Mouse (Mus musculus): Measurements from ENCODE around the gene Gss. TPM values are rescaled to one million over a fixed set of nuclear protein-coding genes. Genes with fewer than 3 reads are reported as not detected.

Gss gene
- polyA plus RNA-seq, 1 experiment from 2014 or later = 14.7 TPM

DNA sequence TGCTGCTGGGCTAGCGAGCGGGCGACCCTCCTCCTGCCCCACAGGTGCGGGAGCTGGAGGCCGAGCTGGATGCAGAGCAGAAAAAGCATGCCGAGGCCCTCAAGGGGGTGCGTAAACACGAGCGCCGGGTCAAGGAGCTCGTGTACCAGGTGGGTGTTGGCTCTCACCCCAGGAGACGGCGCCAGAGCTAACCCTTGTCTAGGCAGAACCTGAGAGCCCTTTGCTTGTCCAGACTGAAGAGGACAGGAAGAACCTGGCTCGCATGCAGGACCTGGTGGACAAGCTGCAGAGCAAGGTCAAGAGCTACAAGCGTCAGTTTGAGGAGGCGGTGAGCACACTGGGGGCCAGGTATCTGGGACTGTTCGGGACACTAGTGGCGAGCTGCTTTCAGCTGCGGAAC is 40.5 kb upstream of the Gss start:
- WGBS = 64% methylated on average over 18 of the region's 19 CpGs
- no peak overlapping the region for H3K9ac ChIP-seq (ENCODE audit: low read depth, low read length)
- no peak overlapping the region for H3K27ac ChIP-seq (ENCODE audit: low read depth, low read length)
- H3K4me3 ChIP-seq (ENCODE audit: low read depth, low read length) = no peak overlapping the region
- ATAC-seq (ENCODE audit: low FRiP score) = no peak
- peaks cover 46% of the 10 kb centered on the region for H3K27me3 ChIP-seq (ENCODE audit: control insufficient read depth, insufficient read depth, low read length)
- no peak for DNase-seq (ENCODE audit: low spot score)
- H3K36me3 ChIP-seq (ENCODE audit: control insufficient read depth, insufficient read depth, low read length) = peaks cover 6% of the 10 kb centered on the region; the same call in 1 of the 2 replicates
- no peaks in the 10 kb centered on the region for H3K9me3 ChIP-seq (ENCODE audit: control insufficient read depth, low read length)
- H3K4me1 ChIP-seq (replicated peaks; ENCODE audit: control insufficient read depth, insufficient read depth, low read length) = peaks cover 5% of the 10 kb centered on the region
- H3K4me2 ChIP-seq (replicated peaks; ENCODE audit: low read depth, low read length) = no peak overlapping the region

DNA sequence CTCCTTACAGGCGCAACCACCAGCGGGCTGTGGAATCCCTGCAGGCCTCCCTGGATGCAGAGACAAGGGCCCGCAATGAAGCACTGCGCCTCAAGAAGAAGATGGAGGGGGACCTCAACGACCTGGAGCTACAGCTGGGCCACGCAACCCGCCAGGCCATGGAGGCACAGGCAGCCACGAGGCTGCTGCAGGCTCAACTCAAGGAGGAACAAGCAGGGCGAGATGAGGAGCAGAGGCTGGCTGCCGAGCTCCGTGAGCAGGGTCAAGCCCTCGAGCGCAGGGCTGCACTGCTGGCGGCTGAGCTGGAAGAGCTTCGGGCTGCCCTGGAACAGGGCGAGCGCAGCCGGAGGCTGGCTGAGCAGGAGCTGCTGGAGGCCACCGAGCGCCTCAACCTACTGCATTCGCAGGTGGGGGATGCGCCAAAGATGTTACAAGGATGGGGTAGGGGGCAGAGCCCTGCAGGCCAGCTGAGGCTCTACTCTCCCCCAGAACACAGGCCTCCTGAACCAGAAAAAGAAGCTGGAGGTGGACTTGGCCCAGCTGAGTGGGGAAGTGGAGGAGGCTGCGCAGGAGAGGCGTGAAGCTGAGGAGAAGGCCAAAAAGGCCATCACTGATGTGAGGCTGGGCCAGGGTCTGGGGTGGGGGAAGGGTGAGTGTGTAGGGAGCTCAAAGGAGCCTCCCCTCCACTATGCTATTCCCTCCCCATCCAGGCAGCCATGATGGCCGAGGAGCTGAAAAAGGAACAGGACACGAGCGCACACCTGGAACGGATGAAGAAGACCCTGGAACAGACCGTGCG is 39.7 kb upstream of the Gss start:
- DNase-seq (ENCODE audit: low spot score) (peak; percentile 8), ATAC-seq (ENCODE audit: low FRiP score) (no peak)
- Histone ChIP-seq H3K36me3 (ENCODE audit: control insufficient read depth, insufficient read depth, low read length) (peaks cover 3% of the 10 kb centered on the region; the same call in 1 of the 2 replicates), H3K4me2 (replicated peaks; ENCODE audit: low read depth, low read length) (no peak overlapping the region), H3K27ac (ENCODE audit: low read depth, low read length) (no peak overlapping the region), H3K9ac (ENCODE audit: low read depth, low read length) (no peak overlapping the region), H3K27me3 (ENCODE audit: control insufficient read depth, insufficient read depth, low read length) (peaks cover 54% of the 10 kb centered on the region), H3K4me1 (replicated peaks; ENCODE audit: control insufficient read depth, insufficient read depth, low read length) (peaks cover 5% of the 10 kb centered on the region), H3K9me3 (ENCODE audit: control insufficient read depth, low read length) (no peaks in the 10 kb centered on the region), H3K4me3 (ENCODE audit: low read depth, low read length) (no peak overlapping the region)
- 69% methylated on average over 30 of the region's 30 CpGs for WGBS

- peaks cover 57% of the 10 kb centered on the region for H3K27me3 ChIP-seq (ENCODE audit: control insufficient read depth, insufficient read depth, low read length)
- peak; percentile 49 for DNase-seq (ENCODE audit: low spot score)
- ATAC-seq (ENCODE audit: low FRiP score) = no peak
- H3K4me3 ChIP-seq (ENCODE audit: low read depth, low read length) = no peak overlapping the region
- no peaks in the 10 kb centered on the region for H3K9me3 ChIP-seq (ENCODE audit: control insufficient read depth, low read length)
- H3K9ac ChIP-seq (ENCODE audit: low read depth, low read length) = no peak overlapping the region; the same call in 1 of the 2 replicates
- H3K36me3 ChIP-seq (ENCODE audit: control insufficient read depth, insufficient read depth, low read length) = peaks cover 3% of the 10 kb centered on the region; the same call in 1 of the 2 replicates
- 14% methylated on average over 43 of the region's 43 CpGs for WGBS
- peaks cover 11% of the 10 kb centered on the region for H3K4me1 ChIP-seq (replicated peaks; ENCODE audit: control insufficient read depth, insufficient read depth, low read length)
- no peak overlapping the region for H3K27ac ChIP-seq (ENCODE audit: low read depth, low read length)
- H3K4me2 ChIP-seq (replicated peaks; ENCODE audit: low read depth, low read length) = no peak overlapping the region
These were observed 38.2 kb upstream of the Gss start for GRCm38 (mm10) chr2:155630590-155631416.

DNA sequence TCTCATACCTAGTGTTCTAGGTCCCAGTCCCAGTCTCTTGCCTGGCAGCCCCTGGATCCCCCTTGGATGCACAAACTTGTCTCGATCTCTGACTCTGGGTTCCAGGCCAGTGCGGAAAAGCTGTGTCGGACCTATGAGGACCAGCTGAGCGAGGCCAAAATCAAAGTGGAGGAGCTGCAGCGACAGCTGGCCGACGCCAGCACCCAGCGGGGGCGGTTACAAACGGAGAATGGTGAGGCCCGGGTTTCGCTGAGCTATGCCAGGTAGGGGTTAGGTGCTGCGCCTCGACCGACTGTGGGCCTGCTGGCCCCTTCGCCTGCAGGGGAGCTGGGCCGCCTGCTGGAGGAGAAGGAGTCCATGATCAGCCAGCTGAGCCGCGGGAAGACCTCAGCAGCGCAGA is 37.5 kb upstream of the Gss start:
- DNase-seq (ENCODE audit: low spot score) = peak; percentile 46
- Histone ChIP-seq H3K36me3 (ENCODE audit: control insufficient read depth, insufficient read depth, low read length) (peaks cover 3% of the 10 kb centered on the region; the same call in 1 of the 2 replicates), H3K4me1 (replicated peaks; ENCODE audit: control insufficient read depth, insufficient read depth, low read length) (peaks cover 11% of the 10 kb centered on the region), H3K27me3 (ENCODE audit: control insufficient read depth, insufficient read depth, low read length) (peaks cover 57% of the 10 kb centered on the region), H3K9me3 (ENCODE audit: control insufficient read depth, low read length) (no peaks in the 10 kb centered on the region), H3K9ac (ENCODE audit: low read depth, low read length) (no peak overlapping the region), H3K4me3 (ENCODE audit: low read depth, low read length) (no peak overlapping the region), H3K4me2 (replicated peaks; ENCODE audit: low read depth, low read length) (no peak overlapping the region), H3K27ac (ENCODE audit: low read depth, low read length) (no peak overlapping the region)
- WGBS = 15% methylated on average over 20 of the region's 20 CpGs
- ATAC-seq (ENCODE audit: low FRiP score) = no peak

- ATAC-seq (ENCODE audit: low FRiP score) = no peak
- no peaks in the 10 kb centered on the region for H3K36me3 ChIP-seq (ENCODE audit: control insufficient read depth, insufficient read depth, low read length)
- 1% methylated on average over 35 of the region's 35 CpGs for WGBS
- peak; percentile 64 for DNase-seq (ENCODE audit: low spot score)
- no peak overlapping the region for H3K27ac ChIP-seq (ENCODE audit: low read depth, low read length)
- peak overlapping the region; percentile 21 for H3K4me3 ChIP-seq (ENCODE audit: low read depth, low read length)
- H3K4me2 ChIP-seq (replicated peaks; ENCODE audit: low read depth, low read length) = peak overlapping the region; percentile 47
- H3K4me1 ChIP-seq (replicated peaks; ENCODE audit: control insufficient read depth, insufficient read depth, low read length) = peaks cover 11% of the 10 kb centered on the region
- peaks cover 57% of the 10 kb centered on the region for H3K27me3 ChIP-seq (ENCODE audit: control insufficient read depth, insufficient read depth, low read length)
- no peaks in the 10 kb centered on the region for H3K9me3 ChIP-seq (ENCODE audit: control insufficient read depth, low read length)
- peak overlapping the region; percentile 29; the same call in 1 of the 2 replicates for H3K9ac ChIP-seq (ENCODE audit: low read depth, low read length)
These were observed 36.6 kb upstream of the Gss start for GRCm38 (mm10) chr2:155629231-155629661.

GRCm38 (mm10) chr2:155628519-155628918 is 35.9 kb upstream of the Gss start:
- Histone ChIP-seq H3K4me2 (replicated peaks; ENCODE audit: low read depth, low read length) (no peak overlapping the region), H3K9ac (ENCODE audit: low read depth, low read length) (no peak overlapping the region), H3K36me3 (ENCODE audit: control insufficient read depth, insufficient read depth, low read length) (no peaks in the 10 kb centered on the region), H3K27ac (ENCODE audit: low read depth, low read length) (no peak overlapping the region), H3K27me3 (ENCODE audit: control insufficient read depth, insufficient read depth, low read length) (peaks cover 57% of the 10 kb centered on the region), H3K4me3 (ENCODE audit: low read depth, low read length) (no peak overlapping the region), H3K4me1 (replicated peaks; ENCODE audit: control insufficient read depth, insufficient read depth, low read length) (peaks cover 11% of the 10 kb centered on the region), H3K9me3 (ENCODE audit: control insufficient read depth, low read length) (no peaks in the 10 kb centered on the region)
- DNase-seq (ENCODE audit: low spot score) (no peak), ATAC-seq (ENCODE audit: low FRiP score) (no peak)
- 69% methylated on average over 13 of the region's 13 CpGs for WGBS

- WGBS = 81% methylated on average over 9 of the region's 9 CpGs
- no peak for ATAC-seq (ENCODE audit: low FRiP score)
These were observed 35.5 kb upstream of the Gss start for GRCm38 (mm10) chr2:155628112-155628511.

GRCm38 (mm10) chr2:155627030-155627738 is 34.6 kb upstream of the Gss start:
- Histone ChIP-seq H3K9ac (ENCODE audit: low read depth, low read length) (no peak overlapping the region), H3K27ac (ENCODE audit: low read depth, low read length) (no peak overlapping the region), H3K36me3 (ENCODE audit: control insufficient read depth, insufficient read depth, low read length) (no peaks in the 10 kb centered on the region), H3K4me2 (replicated peaks; ENCODE audit: low read depth, low read length) (no peak overlapping the region), H3K4me1 (replicated peaks; ENCODE audit: control insufficient read depth, insufficient read depth, low read length) (peaks cover 11% of the 10 kb centered on the region), H3K27me3 (ENCODE audit: control insufficient read depth, insufficient read depth, low read length) (peaks cover 49% of the 10 kb centered on the region), H3K4me3 (ENCODE audit: low read depth, low read length) (no peak overlapping the region), H3K9me3 (ENCODE audit: control insufficient read depth, low read length) (no peaks in the 10 kb centered on the region)
- ATAC-seq (ENCODE audit: low FRiP score) = peak; percentile 28; the same call in 1 of the 2 replicates
- WGBS = 44% methylated on average over 21 of the region's 21 CpGs
- peak; percentile 92 for DNase-seq (ENCODE audit: low spot score)

More at GRCm38 (mm10) chr2:155628112-155628511, 35.5 kb upstream of the Gss start:
- peaks cover 57% of the 10 kb centered on the region for H3K27me3 ChIP-seq (ENCODE audit: control insufficient read depth, insufficient read depth, low read length)
- H3K4me3 ChIP-seq (ENCODE audit: low read depth, low read length) = no peak overlapping the region
- H3K4me2 ChIP-seq (replicated peaks; ENCODE audit: low read depth, low read length) = no peak overlapping the region
- no peak overlapping the region for H3K27ac ChIP-seq (ENCODE audit: low read depth, low read length)
- H3K36me3 ChIP-seq (ENCODE audit: control insufficient read depth, insufficient read depth, low read length) = no peaks in the 10 kb centered on the region
- no peak overlapping the region for H3K9ac ChIP-seq (ENCODE audit: low read depth, low read length)
- H3K4me1 ChIP-seq (replicated peaks; ENCODE audit: control insufficient read depth, insufficient read depth, low read length) = peaks cover 11% of the 10 kb centered on the region
- H3K9me3 ChIP-seq (ENCODE audit: control insufficient read depth, low read length) = no peaks in the 10 kb centered on the region
- DNase-seq (ENCODE audit: low spot score) = no peak
